Mouse (Mus musculus) right cerebral cortex, postnatal 25 days (tissue): ENCODE data around the gene Tsnax.

ENCODE experiments used
- DNase-seq: peaks from one replicate; pipeline ENCODE4 v3.0.0; 2022

Tsnax gene

GRCm38 (mm10) chr8:125012695-125013627 is at the start of gene Tsnax:
Tsnax (plus strand) TSS chr8:125012997.
- DNase-seq, result peak; percentile 96

- no peak for DNase-seq
Measured at GRCm38 (mm10) chr8:124963246-124963645, 49.6 kb upstream of the Tsnax start.

- no peak for DNase-seq
Measured at GRCm38 (mm10) chr8:124964966-124965365, 47.8 kb upstream of the Tsnax start.

GRCm38 (mm10) chr8:124970312-124970933 is 42.4 kb upstream of the Tsnax start:
- no peak for DNase-seq

- no peak for DNase-seq
Measured at GRCm38 (mm10) chr8:124973221-124973620, 39.6 kb upstream of the Tsnax start.

- DNase-seq, result no peak
Measured at GRCm38 (mm10) chr8:124974254-124974653, 38.5 kb upstream of the Tsnax start.

GRCm38 (mm10) chr8:124976211-124976610 is 36.6 kb upstream of the Tsnax start:
- DNase-seq, result no peak

- DNase-seq, result no peak
Measured at GRCm38 (mm10) chr8:124978026-124978425, 34.8 kb upstream of the Tsnax start.

- DNase-seq, result no peak
Measured at GRCm38 (mm10) chr8:124980036-124980435, 32.8 kb upstream of the Tsnax start.

- DNase-seq, result no peak
Measured at GRCm38 (mm10) chr8:124980828-124981227, 32.0 kb upstream of the Tsnax start.

- DNase-seq, result no peak
Measured at GRCm38 (mm10) chr8:124990923-124991667, 21.7 kb upstream of the Tsnax start.

- no peak for DNase-seq
Measured at GRCm38 (mm10) chr8:124991668-124991926, 21.2 kb upstream of the Tsnax start.

- DNase-seq, result no peak
Measured at GRCm38 (mm10) chr8:124995776-124996175, 17.0 kb upstream of the Tsnax start.

- no peak for DNase-seq
Measured at GRCm38 (mm10) chr8:125024085-125024484, 11.3 kb downstream of the Tsnax start.

GRCm38 (mm10) chr8:125027211-125027610 is 14.4 kb downstream of the Tsnax start:
- no peak for DNase-seq

- DNase-seq, result no peak
Measured at GRCm38 (mm10) chr8:125028841-125029240, 16.0 kb downstream of the Tsnax start.

GRCm38 (mm10) chr8:125031276-125031675 is 18.5 kb downstream of the Tsnax start:
- DNase-seq, result no peak

GRCm38 (mm10) chr8:125034669-125035068 is 21.9 kb downstream of the Tsnax start:
- peak; percentile 54 for DNase-seq

GRCm38 (mm10) chr8:125037081-125037480 is 24.3 kb downstream of the Tsnax start:
- no peak for DNase-seq

- DNase-seq, result no peak
Measured at GRCm38 (mm10) chr8:125038731-125039130, 25.9 kb downstream of the Tsnax start.

- no peak for DNase-seq
Measured at GRCm38 (mm10) chr8:125040587-125041375, 28.0 kb downstream of the Tsnax start.

GRCm38 (mm10) chr8:125041496-125041895 is 28.7 kb downstream of the Tsnax start:
- no peak for DNase-seq

GRCm38 (mm10) chr8:125043394-125043793 is 30.6 kb downstream of the Tsnax start:
- no peak for DNase-seq
